Mouse (Mus musculus) forebrain, embryonic 16.5 days (tissue): ENCODE results near the gene Crygs. TPM values are rescaled to one million over a fixed set of nuclear protein-coding genes. Genes with fewer than 3 reads are reported as not detected.

Experiments used
- ATAC-seq: fragments of 200-750 bp; cut with Nextera tagmentation; 2 replicates; pipeline ENCODE4 v1.8.0; 2017; ENCODE audit warnings: mild to moderate bottlenecking, moderate library complexity
- H3K27ac ChIP-seq: fragments of 300-500 bp; sonication (generic); 2 replicates; pipeline ENCODE4 v1.5.1; 2014; ENCODE audit warnings: low read length, control low read depth
- H3K27me3 ChIP-seq: fragments of 300-500 bp; sonication (generic); replicated peaks from 2 replicates; pipeline ENCODE4 v1.6.1; 2014; ENCODE audit warnings: low read length; ENCODE audit not compliant: control insufficient read depth, insufficient read depth
- H3K36me3 ChIP-seq: fragments of 300-500 bp; sonication (generic); 2 replicates; pipeline ENCODE4 v1.6.1; 2014; ENCODE audit not compliant: control insufficient read depth, insufficient read depth
- H3K4me1 ChIP-seq: fragments of 300-500 bp; sonication (generic); replicated peaks from 2 replicates; pipeline ENCODE4 v1.6.1; 2014; ENCODE audit warnings: low read length; ENCODE audit not compliant: control insufficient read depth, insufficient read depth
- H3K4me2 ChIP-seq: fragments of 300-500 bp; sonication (generic); 2 replicates; pipeline ENCODE4 v1.6.1; 2014; ENCODE audit warnings: mild to moderate bottlenecking, low read length, control low read depth
- H3K4me3 ChIP-seq: fragments of 300-500 bp; sonication (generic); replicated peaks from 2 replicates; pipeline ENCODE4 v1.5.1; 2014; ENCODE audit warnings: mild to moderate bottlenecking, low read length, control low read depth
- H3K9ac ChIP-seq: fragments of 300-500 bp; sonication (generic); replicated peaks from 2 replicates; pipeline ENCODE4 v1.6.1; 2014; ENCODE audit warnings: low read depth, low read length, control low read depth
- H3K9me3 ChIP-seq: fragments of 300-500 bp; sonication (generic); 2 replicates; pipeline ENCODE4 v1.6.1; 2016; ENCODE audit warnings: low read length; ENCODE audit not compliant: control insufficient read depth
- WGBS: fragments of 180-500 bp; shearing (Covaris S2); extraction: QIAGEN DNeasy Blood & Tissue Kit; methylation state at CpG from one replicate; pipeline ENCODE4 v1.1.7; 2014; 5-methylcytosine and 5-hydroxymethylcytosine counted together
- polyA plus RNA-seq: library from polyadenylated mRNA; unstranded; fragments of >200 nt; fragmentation: Nextera tagmentation; extraction: Ambion mirVana; gene quantifications from 2 replicates; pipeline ENCODE4 v1.2.1, GENCODE M21; 2015

Crygs gene
- polyA plus RNA-seq = not detected in 2 replicates

DNA sequence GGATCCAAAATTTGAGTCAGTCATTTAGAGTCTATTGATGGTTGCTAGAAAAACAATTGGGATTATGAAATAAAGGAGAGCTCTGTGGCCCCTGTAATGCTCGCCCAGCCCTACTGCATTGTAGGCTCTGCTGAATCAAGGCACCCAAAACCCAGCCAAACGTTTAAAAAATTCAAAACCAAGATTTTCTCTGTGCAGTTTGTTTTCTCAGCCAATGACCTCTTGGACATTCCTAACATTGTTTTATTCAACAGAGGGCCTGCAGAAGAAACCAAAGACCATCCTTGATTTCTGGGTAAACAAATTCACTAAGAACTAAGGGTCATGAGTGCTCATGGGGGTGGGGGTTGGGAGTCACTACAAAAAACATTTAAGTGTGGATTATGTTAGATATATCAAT is at the start of gene Crygs:
TSS of gene Crygs (minus strand) at position 101 of the 400 bp plus-strand sequence.
- no peak within 1 kb of the TSS for H3K27ac ChIP-seq

DNA sequence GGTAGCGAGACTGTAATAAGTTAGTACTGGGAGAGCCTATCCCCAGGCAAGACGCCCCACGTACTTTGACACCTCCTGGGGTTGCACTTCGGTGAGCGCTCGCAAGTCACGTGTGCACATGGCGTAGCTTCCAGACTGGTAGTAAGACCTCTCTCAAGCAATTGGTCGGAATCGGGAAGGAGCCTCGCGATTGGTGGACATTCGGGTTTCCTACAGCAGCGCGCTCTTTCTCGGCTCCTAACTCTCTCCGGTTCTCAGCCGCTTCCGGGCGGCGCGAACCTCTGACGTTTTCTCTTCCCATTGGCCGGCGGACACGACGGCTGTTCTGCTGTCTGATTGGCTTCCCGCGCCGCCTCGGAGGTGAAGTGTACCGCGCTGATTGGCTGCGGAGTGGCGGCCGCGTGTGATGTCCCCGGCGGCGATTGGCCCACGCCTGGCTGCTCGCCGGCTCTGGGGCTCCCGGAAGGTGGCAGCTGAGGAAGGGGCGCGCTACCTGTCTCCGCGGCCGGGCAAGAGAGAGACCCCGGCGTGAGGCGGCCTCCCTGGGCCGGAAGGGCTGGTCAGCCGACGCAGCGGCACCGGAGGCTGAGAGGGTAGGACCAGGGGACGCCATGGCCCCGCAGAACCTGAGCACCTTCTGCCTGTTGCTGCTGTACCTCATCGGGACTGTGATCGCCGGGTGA is 46.2 kb upstream of the Crygs start, which contains the start of the genes Tbccd1 and Dnajb11:
TSS of gene Tbccd1 (minus strand) at position 239 of the 683 bp plus-strand sequence.
TSS of gene Dnajb11 (plus strand) at position 415 of the 683 bp plus-strand sequence.
- peak within 1 kb of the TSS; percentile 95 for H3K4me3 ChIP-seq
- H3K4me1 ChIP-seq = peaks cover 13% of the 10 kb centered on the region
- no peaks in the 10 kb centered on the region for H3K36me3 ChIP-seq
- H3K9me3 ChIP-seq = no peaks in the 10 kb centered on the region
- peak within 1 kb of the TSS; percentile 86 for H3K9ac ChIP-seq
- peak; percentile 99 for ATAC-seq
- H3K4me2 ChIP-seq = peak within 1 kb of the TSS; percentile 87
- H3K27ac ChIP-seq = peak within 1 kb of the TSS; percentile 58
- no peaks in the 10 kb centered on the region for H3K27me3 ChIP-seq
- WGBS = under 1% methylated on average over 62 of the region's 62 CpGs

More for the DNA sequence above, at the start of gene Crygs:
- Histone ChIP-seq H3K9me3 (no peaks in the 10 kb centered on the region), H3K4me3 (no peak within 1 kb of the TSS), H3K4me1 (no peaks in the 10 kb centered on the region), H3K27me3 (no peaks in the 10 kb centered on the region), H3K4me2 (no peak within 1 kb of the TSS), H3K36me3 (no peaks in the 10 kb centered on the region), H3K9ac (no peak within 1 kb of the TSS)
- ATAC-seq = no peak
- 64% methylated on average over 2 of the region's 2 CpGs for WGBS

DNA sequence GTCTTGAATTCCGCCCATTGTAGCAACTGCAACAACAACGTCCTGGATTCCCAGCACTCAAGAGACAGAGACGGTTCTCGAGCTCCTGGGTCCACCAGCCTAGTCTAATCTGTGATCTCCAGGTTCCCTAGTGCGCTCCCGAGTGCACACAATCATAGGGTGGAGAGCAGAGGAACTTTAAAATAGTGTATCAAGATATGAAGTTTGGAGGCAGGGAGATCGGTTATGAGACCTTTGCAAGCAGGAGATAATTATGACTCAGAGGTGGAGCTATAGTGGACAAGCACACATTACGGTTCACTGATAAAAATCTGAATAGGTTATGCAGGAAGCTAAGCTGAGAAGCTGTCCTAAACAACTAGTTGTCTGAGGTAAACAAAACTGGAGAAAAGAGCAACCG is 45.4 kb upstream of the Crygs start:
- ATAC-seq = no peak
- Histone ChIP-seq H3K4me2 (peak overlapping the region; percentile 82), H3K4me3 (peak overlapping the region; percentile 95), H3K4me1 (peaks cover 13% of the 10 kb centered on the region), H3K27me3 (no peaks in the 10 kb centered on the region), H3K9ac (peak overlapping the region; percentile 40), H3K9me3 (no peaks in the 10 kb centered on the region), H3K27ac (peak overlapping the region; percentile 54), H3K36me3 (no peaks in the 10 kb centered on the region)
- WGBS = 14% methylated on average over 9 of the region's 9 CpGs

DNA sequence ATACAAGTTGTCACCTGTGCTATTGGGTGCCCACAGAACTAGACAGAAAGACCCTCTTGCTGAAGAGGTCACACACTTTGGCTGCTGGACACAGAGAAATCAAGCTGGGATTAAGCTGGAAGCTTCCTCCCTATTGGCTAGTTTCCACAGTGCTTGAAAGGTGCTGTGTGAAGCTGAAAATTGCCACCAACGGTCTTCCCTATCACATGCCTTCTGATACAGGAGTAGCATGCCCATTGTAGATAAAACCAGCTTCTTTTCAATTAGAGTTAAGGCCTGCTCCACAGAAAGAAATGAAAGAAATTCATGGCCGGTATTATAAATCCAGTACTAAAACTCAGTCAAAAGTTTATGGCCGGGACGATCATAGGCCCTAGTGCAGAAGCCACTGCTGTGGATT is 41.3 kb upstream of the Crygs start:
- no peaks in the 10 kb centered on the region for H3K36me3 ChIP-seq
- 93% methylated on average over 4 of the region's 4 CpGs for WGBS
- H3K9ac ChIP-seq = no peak overlapping the region
- H3K4me2 ChIP-seq = no peak overlapping the region
- H3K4me3 ChIP-seq = no peak overlapping the region
- H3K9me3 ChIP-seq = no peaks in the 10 kb centered on the region
- peaks cover 6% of the 10 kb centered on the region for H3K4me1 ChIP-seq
- no peak overlapping the region for H3K27ac ChIP-seq
- ATAC-seq = no peak
- H3K27me3 ChIP-seq = no peaks in the 10 kb centered on the region

DNA sequence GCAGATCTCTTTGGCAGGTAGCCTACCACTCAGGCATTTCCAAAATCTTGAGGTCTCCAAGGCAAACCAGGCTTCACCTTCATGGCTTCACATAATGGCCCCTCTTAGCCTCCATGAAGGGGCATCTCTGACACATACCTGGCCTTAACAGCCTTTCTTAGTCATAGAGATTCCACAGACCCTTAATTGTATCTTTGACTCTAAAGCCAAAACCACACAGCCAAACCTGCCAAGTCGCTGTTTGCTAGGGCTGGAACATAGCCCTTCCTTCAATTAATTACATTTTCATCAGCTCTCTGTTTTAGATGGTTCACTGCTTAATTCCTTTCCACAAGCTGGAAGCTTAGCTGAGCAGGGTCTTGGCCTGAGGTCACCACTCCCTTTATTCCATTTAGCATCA is 37.0 kb upstream of the Crygs start:
- no peaks in the 10 kb centered on the region for H3K9me3 ChIP-seq
- H3K27me3 ChIP-seq = no peaks in the 10 kb centered on the region
- H3K4me1 ChIP-seq = peaks cover 8% of the 10 kb centered on the region
- no peak overlapping the region for H3K4me2 ChIP-seq
- H3K36me3 ChIP-seq = no peaks in the 10 kb centered on the region
- no peak overlapping the region for H3K9ac ChIP-seq
- WGBS = 83% methylated on average over 1 of the region's 1 CpGs
- H3K4me3 ChIP-seq = no peak overlapping the region
- ATAC-seq = no peak
- no peak overlapping the region for H3K27ac ChIP-seq

DNA sequence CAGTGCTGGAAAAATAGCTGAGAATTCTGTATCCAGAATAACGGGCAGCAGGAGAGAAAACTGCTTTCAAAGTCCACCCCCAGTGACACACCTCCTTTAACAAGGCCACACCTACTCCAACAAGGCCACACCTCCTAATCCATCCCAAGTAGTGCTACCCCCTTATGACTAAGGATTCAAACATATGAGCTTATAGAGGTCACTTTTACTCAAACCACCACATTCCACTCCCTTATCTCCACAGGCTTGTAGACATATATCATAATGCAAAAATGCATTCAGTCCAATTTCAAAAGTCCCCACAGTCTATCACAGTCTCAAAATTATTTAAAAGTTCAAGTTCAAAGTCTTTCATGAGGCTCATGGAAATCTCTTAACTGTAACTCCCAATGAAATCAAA is 36.3 kb upstream of the Crygs start:
- H3K4me3 ChIP-seq = no peak overlapping the region
- WGBS = 93% methylated on average over 1 of the region's 1 CpGs
- no peaks in the 10 kb centered on the region for H3K9me3 ChIP-seq
- peaks cover 8% of the 10 kb centered on the region for H3K4me1 ChIP-seq
- no peak overlapping the region for H3K9ac ChIP-seq
- H3K27ac ChIP-seq = no peak overlapping the region
- H3K4me2 ChIP-seq = no peak overlapping the region
- no peaks in the 10 kb centered on the region for H3K27me3 ChIP-seq
- ATAC-seq = no peak
- H3K36me3 ChIP-seq = no peaks in the 10 kb centered on the region

DNA sequence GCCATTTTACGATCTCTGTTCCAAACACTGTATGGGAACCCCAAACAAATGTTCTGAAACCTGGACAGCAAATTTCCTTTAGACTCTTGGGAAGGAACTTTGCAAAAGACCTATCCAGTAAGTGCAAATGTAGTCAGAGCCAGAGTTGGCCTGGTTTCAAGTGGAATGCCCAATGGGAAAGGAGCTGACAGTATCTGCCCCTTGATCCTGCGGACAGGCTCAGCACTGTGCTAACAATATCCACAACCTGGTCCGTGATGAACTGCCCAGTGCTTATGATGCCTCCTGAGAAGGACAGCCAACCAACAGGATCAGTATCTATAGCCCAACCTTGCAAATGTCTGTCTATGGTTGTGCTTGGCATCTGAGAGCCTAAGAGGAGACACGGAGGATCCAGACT is 34.1 kb upstream of the Crygs start:
- WGBS = 90% methylated on average over 4 of the region's 4 CpGs
- H3K9me3 ChIP-seq = no peaks in the 10 kb centered on the region
- peaks cover 8% of the 10 kb centered on the region for H3K4me1 ChIP-seq
- ATAC-seq = no peak
- no peak overlapping the region for H3K27ac ChIP-seq
- no peak overlapping the region for H3K4me2 ChIP-seq
- no peak overlapping the region for H3K4me3 ChIP-seq
- no peaks in the 10 kb centered on the region for H3K27me3 ChIP-seq
- H3K9ac ChIP-seq = no peak overlapping the region
- H3K36me3 ChIP-seq = no peaks in the 10 kb centered on the region

DNA sequence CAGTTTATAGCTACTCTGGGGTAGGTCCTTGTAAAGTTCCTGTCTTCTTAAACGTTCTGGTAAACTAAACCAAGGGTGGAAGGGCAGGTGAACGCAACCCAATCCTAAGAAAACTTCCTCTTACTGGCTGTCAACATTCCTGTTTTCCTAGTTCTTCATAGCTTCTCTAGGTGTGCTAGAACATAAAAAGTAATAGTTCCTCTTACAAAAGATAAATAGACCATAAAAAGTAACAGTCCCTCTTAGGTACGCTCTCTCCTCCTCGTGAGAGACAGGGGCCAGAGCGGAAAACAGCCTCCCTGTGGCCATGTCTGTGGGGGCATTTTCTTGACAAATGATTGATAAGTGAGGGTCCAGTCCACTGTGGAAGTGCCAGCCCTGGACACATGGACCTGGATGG is 33.5 kb upstream of the Crygs start:
- ATAC-seq = no peak
- 64% methylated on average over 5 of the region's 5 CpGs for WGBS
- Histone ChIP-seq H3K36me3 (no peaks in the 10 kb centered on the region), H3K27ac (no peak overlapping the region), H3K4me3 (peak overlapping the region; percentile 45), H3K9me3 (no peaks in the 10 kb centered on the region), H3K9ac (peak overlapping the region; percentile 74), H3K4me2 (peak overlapping the region; percentile 66), H3K27me3 (no peaks in the 10 kb centered on the region), H3K4me1 (peaks cover 8% of the 10 kb centered on the region)

DNA sequence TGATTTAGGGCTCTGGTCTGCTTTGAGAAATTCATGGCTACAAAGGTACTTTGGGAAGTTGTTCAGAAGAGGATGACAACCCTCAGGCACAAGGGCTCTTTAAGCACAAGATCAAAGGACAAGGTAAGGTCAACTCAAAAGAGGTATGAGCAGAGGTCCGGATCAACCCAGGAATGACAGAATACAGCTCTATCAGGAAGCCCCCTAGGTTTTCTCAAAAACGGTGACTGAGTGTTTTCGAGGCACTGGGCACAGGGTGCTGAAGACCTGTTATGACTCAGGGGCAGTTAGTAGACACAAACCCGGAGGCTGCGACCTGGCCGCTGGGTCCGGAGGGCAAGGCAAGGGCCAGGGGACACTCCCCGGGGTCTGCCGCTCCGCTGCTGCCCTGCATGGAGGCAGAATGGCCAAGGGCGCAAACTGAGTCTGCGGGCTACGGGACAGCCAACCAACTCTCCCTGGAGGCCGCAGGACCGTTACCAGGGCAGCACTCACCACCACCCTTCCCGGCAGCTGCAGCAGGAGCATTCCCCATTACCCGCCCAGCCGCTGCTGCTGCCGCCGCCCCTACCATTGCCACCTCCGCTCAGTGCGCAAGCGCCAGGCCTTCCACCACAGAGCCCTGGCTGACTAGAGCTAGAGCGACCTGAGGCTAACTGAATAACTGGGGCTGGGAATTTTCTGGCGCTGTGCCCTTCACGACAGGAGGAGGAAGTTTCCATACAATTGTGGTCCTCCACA is 32.9 kb upstream of the Crygs start:
- H3K4me1 ChIP-seq = peaks cover 8% of the 10 kb centered on the region
- peak overlapping the region; percentile 45 for H3K4me3 ChIP-seq
- H3K4me2 ChIP-seq = peak overlapping the region; percentile 66
- H3K9me3 ChIP-seq = no peaks in the 10 kb centered on the region
- H3K27me3 ChIP-seq = no peaks in the 10 kb centered on the region
- no peaks in the 10 kb centered on the region for H3K36me3 ChIP-seq
- peak; percentile 99 for ATAC-seq
- peak overlapping the region; percentile 74 for H3K9ac ChIP-seq
- 8% methylated on average over 26 of the region's 26 CpGs for WGBS
- no peak overlapping the region for H3K27ac ChIP-seq
